Mouse (Mus musculus) liver, adult 2 months (tissue): Measurements from ENCODE around the gene Lxn. TPM values are rescaled to one million over a fixed set of nuclear protein-coding genes. Genes with fewer than 3 reads are reported as not detected.

Source experiments
- DNase-seq: peaks from one replicate; pipeline ENCODE4 v3.0.0-alpha.2; 2011; ENCODE audit warnings: low read depth, low spot score; ENCODE audit errors: extremely low read depth
- H3K27ac ChIP-seq: fragments of 200-500 bp; replicated peaks from 2 replicates; pipeline ENCODE4 v1.5.1; 2012; ENCODE audit warnings: low read depth, mild to moderate bottlenecking, control low read depth, inconsistent platforms, low read length; ENCODE audit not compliant: insufficient read depth
- H3K27me3 ChIP-seq: fragments of 200-500 bp; 2 replicates; pipeline ENCODE4 v1.6.1; 2012; ENCODE audit warnings: mild to moderate bottlenecking, moderate library complexity, low read length, inconsistent platforms; ENCODE audit not compliant: control insufficient read depth, insufficient read depth
- H3K36me3 ChIP-seq: fragments of 200-500 bp; 2 replicates; pipeline ENCODE4 v1.6.1; 2012; ENCODE audit warnings: low read length, inconsistent platforms; ENCODE audit not compliant: control insufficient read depth, insufficient read depth
- H3K4me1 ChIP-seq: fragments of 200-500 bp; 2 replicates; pipeline ENCODE4 v1.6.1; 2011; ENCODE audit warnings: low read length; ENCODE audit not compliant: control insufficient read depth, insufficient read depth
- H3K4me3 ChIP-seq: fragments of 200-500 bp; 2 replicates; pipeline ENCODE4 v1.5.1; 2011; ENCODE audit warnings: low read depth, mild to moderate bottlenecking, control low read depth, low read length, moderate library complexity; ENCODE audit not compliant: insufficient read depth
- H3K79me2 ChIP-seq: fragments of 200-500 bp; 2 replicates; pipeline ENCODE4 v1.6.1; 2012; ENCODE audit warnings: inconsistent platforms, mild to moderate bottlenecking, low read length, moderate library complexity; ENCODE audit not compliant: control insufficient read depth, insufficient read depth
- H3K9ac ChIP-seq: fragments of 200-500 bp; 2 replicates; pipeline ENCODE4 v1.6.1; 2012; ENCODE audit warnings: low read depth, mild to moderate bottlenecking, control low read depth, inconsistent platforms, low read length
- CTCF ChIP-seq: fragments of 200-500 bp; IDR thresholded peaks from 2 replicates; pipeline ENCODE4 v1.5.1; 2011; ENCODE audit warnings: low read depth, low read length, control low read depth
- POLR2A ChIP-seq: fragments of 200-500 bp; IDR thresholded peaks from 2 replicates; pipeline ENCODE4 v1.6.1; 2011; ENCODE audit warnings: low read length, control low read depth; ENCODE audit not compliant: insufficient read depth; ENCODE audit errors: extremely low read depth
- WGBS: fragments of 180-500 bp; shearing (Covaris S2); methylation state at CpG from one replicate; pipeline ENCODE4 v1.1.7; 2018; 5-methylcytosine and 5-hydroxymethylcytosine counted together
- polyA plus RNA-seq: library from polyadenylated mRNA; depleted of rRNA; stranded (reverse); fragments of >200 nt; gene quantifications from 2 replicates; pipeline ENCODE4 v1.2.3, GENCODE M21; 2012; rRNA removed
- total RNA-seq: library from RNA; depleted of rRNA; stranded (reverse); fragments of >200 nt; gene quantifications from 2 replicates; pipeline ENCODE4 v1.2.3, GENCODE M21; 2014; rRNA removed

Lxn gene
- total and polyA plus RNA-seq, 2 experiments = 0.09 to 2.8 TPM

GRCm38 (mm10) chr3:67429338-67429998 lies 34.3 kb downstream of the Lxn start:
- 0 out of 2 replicates have a peak, but pooled peaks have one; percentile 3 for TF ChIP-seq CTCF
- no peak for TF ChIP-seq POLR2A
- Histone ChIP-seq H3K27ac (no peak overlapping the region), H3K9ac (no peak overlapping the region), H3K4me1 (peaks cover 12% of the 10 kb centered on the region), H3K79me2 (peaks cover 6% of the 10 kb centered on the region; the same call in 1 of the 2 replicates), H3K36me3 (peaks cover 11% of the 10 kb centered on the region; the same call in 1 of the 2 replicates), H3K4me3 (peak overlapping the region; percentile 98; the same call in 1 of the 2 replicates), H3K27me3 (no peaks in the 10 kb centered on the region)
- 28% methylated on average over 8 of the region's 8 CpGs for WGBS
- no peak for DNase-seq

Other genes with a start within 250 kb of the Lxn start
- 0.20 and 0.55 TPM in 2 replicates for gene Mlf1, start 89.8 kb downstream of the Lxn start, total RNA-seq
- gene Mlf1, start 89.8 kb downstream of the Lxn start, polyA plus RNA-seq = not detected in 2 replicates
- not detected in 2 replicates for gene Gm17402, start 88.8 kb downstream of the Lxn start, total RNA-seq
- not detected in 2 replicates for gene Gm17402, start 88.8 kb downstream of the Lxn start, polyA plus RNA-seq
- 44.2 and 60.9 TPM in 2 replicates for gene Gfm1, start 33.8 kb downstream of the Lxn start, total RNA-seq
- gene Gfm1, start 33.8 kb downstream of the Lxn start, polyA plus RNA-seq = 32.6 and 34.0 TPM in 2 replicates
- 22.8 and 62.7 TPM in 2 replicates for gene Rarres1, start 51.6 kb upstream of the Lxn start, total RNA-seq
- 31.1 and 47.9 TPM in 2 replicates for gene Rarres1, start 51.6 kb upstream of the Lxn start, polyA plus RNA-seq
- gene Mfsd1, start 118.8 kb upstream of the Lxn start, total RNA-seq = 86.1 and 99.3 TPM in 2 replicates
- 60.3 and 66.1 TPM in 2 replicates for gene Mfsd1, start 118.8 kb upstream of the Lxn start, polyA plus RNA-seq